Mouse (Mus musculus) forebrain, embryonic 14.5 days (tissue): ENCODE measurements around the gene Nav2. TPM values are rescaled to one million over a fixed set of nuclear protein-coding genes. Genes with fewer than 3 reads are reported as not detected.

ENCODE experiments used
- ATAC-seq: fragments of 200-750 bp; cut with Nextera tagmentation; 2 replicates; pipeline ENCODE4 v1.8.0; 2017; ENCODE audit warnings: mild to moderate bottlenecking, moderate library complexity
- DNase-seq: peaks from one replicate; pipeline ENCODE4 v3.0.0-alpha.2; 2015; ENCODE audit warnings: low spot score
- H3K27ac ChIP-seq: fragments of 300-500 bp; sonication (generic); 2 replicates; pipeline ENCODE4 v1.5.1; 2014; ENCODE audit warnings: low read depth, mild to moderate bottlenecking, control low read depth, low read length, moderate library complexity
- H3K27me3 ChIP-seq: fragments of 300-500 bp; sonication (generic); replicated peaks from 2 replicates; pipeline ENCODE4 v1.6.1; 2014; ENCODE audit warnings: low read length, control low read depth, mixed read lengths; ENCODE audit not compliant: control insufficient read depth, insufficient read depth
- H3K36me3 ChIP-seq: fragments of 300-500 bp; sonication (generic); 2 replicates; pipeline ENCODE4 v1.6.1; 2014; ENCODE audit warnings: low read length, control low read depth; ENCODE audit not compliant: control insufficient read depth, insufficient read depth
- H3K4me1 ChIP-seq: fragments of 300-500 bp; sonication (generic); 2 replicates; pipeline ENCODE4 v1.6.1; 2014; ENCODE audit warnings: antibody characterized with exemption, low read length, control low read depth; ENCODE audit not compliant: control insufficient read depth, insufficient read depth
- H3K4me2 ChIP-seq: fragments of 300-500 bp; sonication (generic); 2 replicates; pipeline ENCODE4 v1.6.1; 2014; ENCODE audit warnings: mild to moderate bottlenecking, control low read depth, low read length
- H3K4me3 ChIP-seq: fragments of 300-500 bp; sonication (generic); 2 replicates; pipeline ENCODE4 v1.5.1; 2014; ENCODE audit warnings: low read depth, low read length, control low read depth
- H3K9ac ChIP-seq: fragments of 300-500 bp; sonication (generic); 2 replicates; pipeline ENCODE4 v1.6.1; 2014; ENCODE audit warnings: mild to moderate bottlenecking, low read length, control low read depth, moderate library complexity
- H3K9me3 ChIP-seq: fragments of 300-500 bp; sonication (generic); replicated peaks from 2 replicates; pipeline ENCODE4 v1.6.1; 2016; ENCODE audit warnings: low read length, control low read depth, mixed read lengths; ENCODE audit not compliant: control insufficient read depth
- whole genome bisulfite sequencing: fragments of 180-500 bp; shearing (Covaris S2); extraction: QIAGEN DNeasy Blood & Tissue Kit; methylation state at CpG from one replicate; pipeline ENCODE4 v1.1.7; 2014; 5-methylcytosine and 5-hydroxymethylcytosine counted together
- polyA plus RNA-seq: library from polyadenylated mRNA; unstranded; fragments of >200 nt; fragmentation: Nextera tagmentation; extraction: Ambion mirVana; gene quantifications from 2 replicates; pipeline ENCODE4 v1.2.1, GENCODE M21; 2014

The Nav2 gene
- 6.3 and 15.5 TPM in 2 replicates for polyA plus RNA-seq

- Histone ChIP-seq H3K9ac (no peak within 1 kb of the TSS), H3K9me3 (no peaks in the 10 kb centered on the region), H3K4me3 (no peak within 1 kb of the TSS), H3K4me1 (peaks cover 22% of the 10 kb centered on the region), H3K36me3 (no peaks in the 10 kb centered on the region), H3K27me3 (0 out of 2 replicates have a peak, but pooled peaks cover 4% of the 10 kb centered on the region), H3K27ac (no peak within 1 kb of the TSS), H3K4me2 (no peak within 1 kb of the TSS)
- DNase-seq (no peak), ATAC-seq (0 out of 2 replicates have a peak, but pooled peaks have one; percentile 7)
- 79% methylated on average over 8 of the region's 8 CpGs for WGBS
Measured at GRCm38 (mm10) chr7:48908521-48909341, at the start of gene Nav2. TSS of gene Nav2 (plus strand) at chr7:48908716.

DNA sequence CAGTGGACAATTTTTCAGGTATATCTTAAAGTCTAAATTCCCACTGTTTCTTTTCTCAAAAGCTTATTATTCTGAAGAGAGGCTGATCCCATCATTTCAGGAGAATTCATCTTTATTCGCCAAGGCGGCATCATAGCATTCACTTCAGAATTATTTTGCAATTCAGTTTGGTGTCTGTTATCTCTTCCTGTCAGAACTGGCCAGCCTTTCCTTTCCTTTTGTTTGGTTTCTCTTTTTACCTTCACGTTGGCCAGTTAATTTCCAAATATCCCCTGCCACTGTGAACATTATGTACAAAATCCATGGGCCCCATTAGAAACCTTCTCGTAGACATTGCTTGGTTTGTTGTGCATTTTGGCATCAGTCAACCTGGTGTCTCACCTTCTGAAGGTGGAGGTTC lies 49.2 kb upstream of the Nav2 start:
- Histone ChIP-seq H3K27me3 (no peaks in the 10 kb centered on the region), H3K27ac (no peak overlapping the region), H3K9me3 (no peaks in the 10 kb centered on the region), H3K4me3 (no peak overlapping the region), H3K9ac (no peak overlapping the region), H3K36me3 (no peaks in the 10 kb centered on the region), H3K4me2 (no peak overlapping the region), H3K4me1 (no peaks in the 10 kb centered on the region)
- no peak for DNase-seq
- WGBS: 88% methylated on average over 4 of the region's 4 CpGs
- ATAC-seq: no peak

DNA sequence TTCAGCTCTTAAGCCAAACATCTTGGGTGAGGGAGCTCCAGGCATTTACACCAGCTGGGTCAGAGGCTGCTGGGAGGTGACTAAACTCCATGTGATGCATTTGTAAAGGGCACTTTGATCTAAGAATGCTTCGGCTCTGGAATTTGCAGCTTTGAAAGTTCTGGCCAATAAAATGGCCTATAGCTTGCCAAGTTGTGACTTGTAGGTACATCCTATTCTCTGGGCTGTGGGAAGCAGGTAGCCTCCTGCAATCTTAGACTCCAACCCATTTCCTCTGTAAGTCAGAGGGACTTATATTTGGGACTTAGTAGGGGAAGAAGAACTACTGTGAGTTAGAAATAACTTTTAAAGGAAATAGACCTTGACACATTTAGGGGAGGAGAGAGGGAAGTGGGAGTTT lies 47.6 kb upstream of the Nav2 start:
- WGBS: 74% methylated on average over 1 of the region's 1 CpGs
- H3K4me2 ChIP-seq: no peak overlapping the region
- no peak for DNase-seq
- no peaks in the 10 kb centered on the region for H3K27me3 ChIP-seq
- no peaks in the 10 kb centered on the region for H3K36me3 ChIP-seq
- ATAC-seq: no peak
- H3K9ac ChIP-seq: no peak overlapping the region
- H3K4me1 ChIP-seq: no peaks in the 10 kb centered on the region
- H3K27ac ChIP-seq: no peak overlapping the region
- no peaks in the 10 kb centered on the region for H3K9me3 ChIP-seq
- H3K4me3 ChIP-seq: no peak overlapping the region

DNA sequence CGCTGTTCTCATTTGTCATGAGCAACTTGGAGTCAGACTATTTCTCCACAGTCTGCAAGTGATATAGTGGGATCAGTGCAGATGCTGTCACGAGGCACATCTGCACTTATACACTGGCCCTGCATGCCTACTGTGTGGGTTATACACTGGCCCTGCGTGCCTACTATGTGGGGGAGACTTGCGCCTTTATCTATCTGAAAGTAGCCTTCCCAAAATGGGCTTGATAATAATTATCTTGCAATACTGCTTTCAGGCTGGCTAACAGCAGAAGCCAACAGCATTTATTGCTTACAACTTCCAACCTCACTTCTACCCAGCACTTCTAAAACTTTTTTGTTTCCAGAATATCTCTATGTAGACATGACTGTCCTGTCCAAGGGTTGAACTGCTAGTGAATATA lies 46.7 kb upstream of the Nav2 start:
- H3K4me3 ChIP-seq: no peak overlapping the region
- 92% methylated on average over 4 of the region's 4 CpGs for WGBS
- no peak overlapping the region for H3K27ac ChIP-seq
- ATAC-seq (no peak), DNase-seq (no peak)
- H3K4me2 ChIP-seq: no peak overlapping the region
- H3K9me3 ChIP-seq: no peaks in the 10 kb centered on the region
- no peaks in the 10 kb centered on the region for H3K36me3 ChIP-seq
- no peaks in the 10 kb centered on the region for H3K27me3 ChIP-seq
- H3K9ac ChIP-seq: no peak overlapping the region
- H3K4me1 ChIP-seq: no peaks in the 10 kb centered on the region

GRCm38 (mm10) chr7:48864199-48864598 lies 44.3 kb upstream of the Nav2 start:
- H3K4me3 ChIP-seq: no peak overlapping the region
- no peaks in the 10 kb centered on the region for H3K9me3 ChIP-seq
- H3K36me3 ChIP-seq: peaks cover 7% of the 10 kb centered on the region
- no peaks in the 10 kb centered on the region for H3K27me3 ChIP-seq
- DNase-seq: no peak
- no peak for ATAC-seq
- no peaks in the 10 kb centered on the region for H3K4me1 ChIP-seq
- no peak overlapping the region for H3K27ac ChIP-seq
- no peak overlapping the region for H3K9ac ChIP-seq
- H3K4me2 ChIP-seq: no peak overlapping the region

- H3K36me3 ChIP-seq: peaks cover 12% of the 10 kb centered on the region
- no peak overlapping the region for H3K4me3 ChIP-seq
- WGBS: 93% methylated on average over 9 of the region's 9 CpGs
- no peaks in the 10 kb centered on the region for H3K4me1 ChIP-seq
- no peak for ATAC-seq
- DNase-seq: no peak
- H3K27me3 ChIP-seq: no peaks in the 10 kb centered on the region
- no peak overlapping the region for H3K9ac ChIP-seq
- H3K9me3 ChIP-seq: no peaks in the 10 kb centered on the region
- H3K4me2 ChIP-seq: no peak overlapping the region
- H3K27ac ChIP-seq: no peak overlapping the region
Measured at GRCm38 (mm10) chr7:48864671-48865458, 43.7 kb upstream of the Nav2 start.

- Histone ChIP-seq H3K9me3 (no peaks in the 10 kb centered on the region), H3K4me3 (no peak overlapping the region), H3K27ac (no peak overlapping the region), H3K4me2 (no peak overlapping the region), H3K4me1 (no peaks in the 10 kb centered on the region), H3K27me3 (no peaks in the 10 kb centered on the region), H3K36me3 (peaks cover 39% of the 10 kb centered on the region), H3K9ac (no peak overlapping the region)
- ATAC-seq: no peak
- 93% methylated on average over 18 of the region's 18 CpGs for WGBS
- DNase-seq: no peak
Measured at GRCm38 (mm10) chr7:48867576-48867975, 40.9 kb upstream of the Nav2 start.

GRCm38 (mm10) chr7:48870144-48870543 lies 38.4 kb upstream of the Nav2 start:
- H3K9ac ChIP-seq: no peak overlapping the region

More at GRCm38 (mm10) chr7:48870144-48870543, 38.4 kb upstream of the Nav2 start:
- H3K4me2 ChIP-seq: no peak overlapping the region
- H3K9me3 ChIP-seq: no peaks in the 10 kb centered on the region
- 90% methylated on average over 6 of the region's 6 CpGs for WGBS
- H3K36me3 ChIP-seq: peaks cover 60% of the 10 kb centered on the region
- H3K27me3 ChIP-seq: no peaks in the 10 kb centered on the region
- no peaks in the 10 kb centered on the region for H3K4me1 ChIP-seq
- H3K27ac ChIP-seq: no peak overlapping the region
- ATAC-seq (no peak), DNase-seq (no peak)
- no peak overlapping the region for H3K4me3 ChIP-seq
